Mouse (Mus musculus) intestine, embryonic 15.5 days (tissue): ENCODE results near the gene 3110009E18Rik. TPM values are rescaled to one million over a fixed set of nuclear protein-coding genes. Genes with fewer than 3 reads are reported as not detected.
"Not testable (repeated sequence)": the region's sequence is repeated elsewhere in the genome, so short reads cannot be mapped to it uniquely, and the experiment has no call there.

ENCODE experiments used
- ATAC-seq: fragments of 200-750 bp; cut with Nextera tagmentation; 2 replicates; pipeline ENCODE4 v1.8.0; 2017; ENCODE audit warnings: moderate TSS enrichment, moderate library complexity
- H3K27ac ChIP-seq: fragments of 300-500 bp; sonication (generic); 2 replicates; pipeline ENCODE4 v1.5.1; 2015; ENCODE audit warnings: mild to moderate bottlenecking, inconsistent platforms
- H3K27me3 ChIP-seq: fragments of 300-500 bp; sonication (generic); replicated peaks from 2 replicates; pipeline ENCODE4 v1.6.1; 2015; ENCODE audit warnings: inconsistent platforms
- H3K36me3 ChIP-seq: fragments of 300-500 bp; sonication (generic); 2 replicates; pipeline ENCODE4 v1.6.1; 2015; ENCODE audit warnings: inconsistent platforms
- H3K4me1 ChIP-seq: fragments of 300-500 bp; sonication (generic); replicated peaks from 2 replicates; pipeline ENCODE4 v1.6.1; 2015; ENCODE audit warnings: inconsistent platforms
- H3K4me2 ChIP-seq: fragments of 300-500 bp; sonication (generic); replicated peaks from 2 replicates; pipeline ENCODE4 v1.6.1; 2015; ENCODE audit warnings: mild to moderate bottlenecking, inconsistent platforms
- H3K4me3 ChIP-seq: fragments of 300-500 bp; sonication (generic); replicated peaks from 2 replicates; pipeline ENCODE4 v1.5.1; 2015; ENCODE audit warnings: inconsistent platforms
- H3K9ac ChIP-seq: fragments of 300-500 bp; sonication (generic); 2 replicates; pipeline ENCODE4 v1.6.1; 2015; ENCODE audit warnings: inconsistent platforms
- H3K9me3 ChIP-seq: fragments of 300-500 bp; sonication (generic); 2 replicates; pipeline ENCODE4 v1.6.1; 2016; ENCODE audit warnings: inconsistent platforms
- WGBS: fragments of 180-500 bp; shearing (Covaris S2); methylation state at CpG from one replicate; pipeline ENCODE4 v1.1.7; 2015; 5-methylcytosine and 5-hydroxymethylcytosine counted together
- polyA plus RNA-seq: library from polyadenylated mRNA; unstranded; fragments of >200 nt; fragmentation: Nextera tagmentation; extraction: Ambion mirVana; gene quantifications from 2 replicates; pipeline ENCODE4 v1.2.1, GENCODE M21; 2015

The 3110009E18Rik gene
- polyA plus RNA-seq, 1 experiment from 2014 or later, result 18.4 TPM

GRCm38 (mm10) chr1:120086644-120087043 lies 34.3 kb upstream of the 3110009E18Rik start:
- no peak overlapping the region for H3K9ac ChIP-seq
- WGBS, result 59% methylated on average over 13 of the region's 13 CpGs
- H3K36me3 ChIP-seq, result no peaks in the 10 kb centered on the region
- no peak overlapping the region for H3K4me3 ChIP-seq
- no peak for ATAC-seq
- H3K4me2 ChIP-seq, result no peak overlapping the region
- no peaks in the 10 kb centered on the region for H3K27me3 ChIP-seq
- H3K27ac ChIP-seq, result no peak overlapping the region
- H3K4me1 ChIP-seq, result 0 out of 2 replicates have a peak, but pooled peaks cover 8% of the 10 kb centered on the region
- no peaks in the 10 kb centered on the region for H3K9me3 ChIP-seq

GRCm38 (mm10) chr1:120089180-120089579 lies 31.8 kb upstream of the 3110009E18Rik start:
- no peak for ATAC-seq
- Histone ChIP-seq H3K9me3 (no peaks in the 10 kb centered on the region), H3K27ac (no peak overlapping the region), H3K27me3 (no peaks in the 10 kb centered on the region), H3K4me2 (no peak overlapping the region), H3K36me3 (no peaks in the 10 kb centered on the region), H3K4me1 (0 out of 2 replicates have a peak, but pooled peaks cover 4% of the 10 kb centered on the region), H3K9ac (no peak overlapping the region), H3K4me3 (no peak overlapping the region)
- whole genome bisulfite sequencing, result 28% methylated on average over 5 of the region's 5 CpGs

GRCm38 (mm10) chr1:120090880-120091570 lies 30.0 kb upstream of the 3110009E18Rik start:
- no peaks in the 10 kb centered on the region for H3K4me1 ChIP-seq
- no peaks in the 10 kb centered on the region for H3K27me3 ChIP-seq
- ATAC-seq, result peak; percentile 91
- whole genome bisulfite sequencing, result 55% methylated on average over 8 of the region's 8 CpGs
- H3K4me2 ChIP-seq, result no peak overlapping the region
- H3K4me3 ChIP-seq, result no peak overlapping the region
- H3K36me3 ChIP-seq, result no peaks in the 10 kb centered on the region
- H3K9ac ChIP-seq, result no peak overlapping the region
- H3K27ac ChIP-seq, result peak overlapping the region; percentile 79
- no peaks in the 10 kb centered on the region for H3K9me3 ChIP-seq

GRCm38 (mm10) chr1:120093482-120094134 lies 27.4 kb upstream of the 3110009E18Rik start:
- H3K4me2 ChIP-seq, H3K36me3 ChIP-seq, H3K27ac ChIP-seq, H3K9ac ChIP-seq, H3K4me1 ChIP-seq, H3K9me3 ChIP-seq, H3K27me3 ChIP-seq, H3K4me3 ChIP-seq, ATAC-seq: not testable (repeated sequence)
- WGBS, result 64% methylated on average over 13 of the region's 14 CpGs

- ATAC-seq, result no peak
- Histone ChIP-seq H3K27me3 (no peaks in the 10 kb centered on the region), H3K9me3 (no peaks in the 10 kb centered on the region), H3K4me1 (no peaks in the 10 kb centered on the region), H3K4me3 (no peak overlapping the region), H3K27ac (no peak overlapping the region), H3K4me2 (no peak overlapping the region), H3K36me3 (no peaks in the 10 kb centered on the region), H3K9ac (no peak overlapping the region)
- WGBS, result 67% methylated on average over 3 of the region's 3 CpGs
Measured at GRCm38 (mm10) chr1:120094920-120095319, 26.1 kb upstream of the 3110009E18Rik start.

GRCm38 (mm10) chr1:120098327-120098726 lies 22.7 kb upstream of the 3110009E18Rik start:
- Histone ChIP-seq H3K27me3 (no peaks in the 10 kb centered on the region), H3K4me2 (no peak overlapping the region), H3K4me1 (no peaks in the 10 kb centered on the region), H3K27ac (no peak overlapping the region), H3K9ac (no peak overlapping the region), H3K36me3 (no peaks in the 10 kb centered on the region), H3K4me3 (no peak overlapping the region), H3K9me3 (no peaks in the 10 kb centered on the region)
- 15% methylated on average over 7 of the region's 7 CpGs for WGBS
- no peak for ATAC-seq

GRCm38 (mm10) chr1:120099483-120099882 lies 21.5 kb upstream of the 3110009E18Rik start:
- Histone ChIP-seq H3K27me3 (no peaks in the 10 kb centered on the region), H3K27ac (no peak overlapping the region), H3K9ac (no peak overlapping the region), H3K4me1 (no peaks in the 10 kb centered on the region), H3K9me3 (no peaks in the 10 kb centered on the region), H3K4me2 (no peak overlapping the region), H3K36me3 (no peaks in the 10 kb centered on the region), H3K4me3 (no peak overlapping the region)
- WGBS, result 60% methylated on average over 6 of the region's 6 CpGs
- peak; percentile 22; the same call in 1 of the 2 replicates for ATAC-seq

GRCm38 (mm10) chr1:120100456-120101226 lies 20.3 kb upstream of the 3110009E18Rik start:
- H3K27ac ChIP-seq, result no peak overlapping the region
- no peak overlapping the region for H3K4me2 ChIP-seq
- 78% methylated on average over 8 of the region's 8 CpGs for WGBS
- ATAC-seq, result no peak
- no peaks in the 10 kb centered on the region for H3K9me3 ChIP-seq
- no peaks in the 10 kb centered on the region for H3K27me3 ChIP-seq
- H3K4me1 ChIP-seq, result no peaks in the 10 kb centered on the region
- no peak overlapping the region for H3K4me3 ChIP-seq
- H3K9ac ChIP-seq, result no peak overlapping the region
- H3K36me3 ChIP-seq, result no peaks in the 10 kb centered on the region

- Histone ChIP-seq H3K4me2 (no peak overlapping the region), H3K9ac (no peak overlapping the region), H3K9me3 (no peaks in the 10 kb centered on the region), H3K27me3 (no peaks in the 10 kb centered on the region), H3K4me3 (no peak overlapping the region), H3K4me1 (no peaks in the 10 kb centered on the region), H3K27ac (no peak overlapping the region), H3K36me3 (no peaks in the 10 kb centered on the region)
- WGBS, result 84% methylated on average over 3 of the region's 3 CpGs
- ATAC-seq, result no peak
Measured at GRCm38 (mm10) chr1:120101227-120101609, 19.8 kb upstream of the 3110009E18Rik start.

GRCm38 (mm10) chr1:120105556-120105959 lies 15.4 kb upstream of the 3110009E18Rik start:
- H3K4me1 ChIP-seq, result no peaks in the 10 kb centered on the region
- H3K27me3 ChIP-seq, result no peaks in the 10 kb centered on the region
- no peaks in the 10 kb centered on the region for H3K36me3 ChIP-seq
- 70% methylated on average over 5 of the region's 5 CpGs for WGBS
- H3K9ac ChIP-seq, result no peak overlapping the region
- H3K4me2 ChIP-seq, result no peak overlapping the region
- no peak overlapping the region for H3K4me3 ChIP-seq
- H3K27ac ChIP-seq, result no peak overlapping the region
- 0 out of 2 replicates have a peak, but pooled peaks have one; percentile 41 for ATAC-seq
- H3K9me3 ChIP-seq, result no peaks in the 10 kb centered on the region

- Histone ChIP-seq H3K4me1 (no peaks in the 10 kb centered on the region), H3K36me3 (peaks cover 11% of the 10 kb centered on the region), H3K4me3 (no peak overlapping the region), H3K27ac (no peak overlapping the region), H3K4me2 (no peak overlapping the region), H3K9ac (no peak overlapping the region), H3K9me3 (no peaks in the 10 kb centered on the region; the same call in 1 of the 2 replicates), H3K27me3 (no peaks in the 10 kb centered on the region)
- no peak for ATAC-seq
- 88% methylated on average over 19 of the region's 19 CpGs for WGBS
Measured at GRCm38 (mm10) chr1:120109741-120110432, 11.1 kb upstream of the 3110009E18Rik start.

GRCm38 (mm10) chr1:120111766-120112165 lies 9.2 kb upstream of the 3110009E18Rik start:
- no peak overlapping the region for H3K4me2 ChIP-seq

More at GRCm38 (mm10) chr1:120111766-120112165, 9.2 kb upstream of the 3110009E18Rik start:
- 82% methylated on average over 8 of the region's 8 CpGs for WGBS
- no peaks in the 10 kb centered on the region for H3K27me3 ChIP-seq
- H3K9ac ChIP-seq, result no peak overlapping the region
- no peaks in the 10 kb centered on the region; the same call in 1 of the 2 replicates for H3K9me3 ChIP-seq
- no peak overlapping the region for H3K4me3 ChIP-seq
- no peak for ATAC-seq
- H3K36me3 ChIP-seq, result peaks cover 25% of the 10 kb centered on the region
- no peak overlapping the region for H3K27ac ChIP-seq
- no peaks in the 10 kb centered on the region for H3K4me1 ChIP-seq
